Comparison of ENCODE assay signal across 9 mouse cellular contexts in genomic region chr19:37918515-37918932, GRCm38 (mm10).
A peak's percentile ranks its signal among the peaks of the same experiment; 100 is the strongest.
DNase-seq lines count a peak whose midpoint lies in the region; ATAC-seq lines count a peak whose summit lies in the region.
"Had no signal": no experiment of that assay in that cellular context is flagged by ENCODE, and none has a peak within 500 bp of the region (broad histone marks: within the 10 kb centered on the region; RNA-seq: fewer than 3 reads in every experiment).

No protein-coding gene starts in this region.

- ATAC-seq in forebrain, embryonic 14.5 days, result no peak
- ATAC-seq in forebrain, embryonic 13.5 days, result no peak
- ATAC-seq in heart, embryonic 16.5 days (replicated peaks; ENCODE audit: extremely low read depth, insufficient read depth, low FRiP score), result peak; percentile 84
- no peak for ATAC-seq in limb, embryonic 12.5 days (ENCODE audit: insufficient number of reproducible peaks, insufficient read depth, low FRiP score, low TSS enrichment, low read depth)
- no peak for ATAC-seq in cerebellum, adult (ENCODE audit: insufficient number of reproducible peaks, low FRiP score, low TSS enrichment)

- peak; percentile 51 for DNase-seq in forebrain, embryonic 14.5 days (ENCODE audit: low spot score)
- DNase-seq in adrenal gland, postnatal 14 days, result peak; percentile 32
- no peak for DNase-seq in frontal cortex, postnatal 14 days (ENCODE audit: low spot score in 2 of 2)
- no peak for DNase-seq in c-Kit-positive CD71-positive TER-119-positive erythroid progenitor cells, embryonic 14.5 days (ENCODE audit: low spot score)

- H3K4me2 ChIP-seq in forebrain, embryonic 14.5 days (ENCODE audit: low read length), result no peak overlapping the region
- H3K4me2 ChIP-seq in forebrain, embryonic 13.5 days, result no peak overlapping the region
- H3K4me2 ChIP-seq in heart, embryonic 16.5 days (ENCODE audit: low read depth, low read length), result no peak overlapping the region
- H3K4me2 ChIP-seq in limb, embryonic 12.5 days, result peak overlapping the region; percentile 15; the same call in 1 of the 2 replicates
- H3K4me2 ChIP-seq: midbrain, embryonic 12.5 days had no signal

- no peaks in the 10 kb centered on the region for H3K27me3 ChIP-seq in forebrain, embryonic 14.5 days (replicated peaks; ENCODE audit: control insufficient read depth, insufficient read depth, low read length)
- no peaks in the 10 kb centered on the region for H3K27me3 ChIP-seq in forebrain, embryonic 13.5 days
- H3K27me3 ChIP-seq in heart, embryonic 16.5 days (ENCODE audit: control insufficient read depth, insufficient read depth, low read length), result no peaks in the 10 kb centered on the region
- no peaks in the 10 kb centered on the region for H3K27me3 ChIP-seq in limb, embryonic 12.5 days

- no peak overlapping the region for H3K27ac ChIP-seq in forebrain, embryonic 14.5 days (ENCODE audit: low read depth, low read length)
- no peak overlapping the region for H3K27ac ChIP-seq in forebrain, embryonic 13.5 days
- H3K27ac ChIP-seq in heart, embryonic 16.5 days (ENCODE audit: low read length), result no peak overlapping the region
- peak overlapping the region; percentile 56 for H3K27ac ChIP-seq in limb, embryonic 12.5 days
- H3K27ac ChIP-seq: midbrain, embryonic 12.5 days had no signal

- no peaks in the 10 kb centered on the region for H3K36me3 ChIP-seq in forebrain, embryonic 14.5 days (ENCODE audit: control insufficient read depth, insufficient read depth, low read length)
- no peaks in the 10 kb centered on the region for H3K36me3 ChIP-seq in forebrain, embryonic 13.5 days (ENCODE audit: poor library complexity, severe bottlenecking)
- H3K36me3 ChIP-seq in heart, embryonic 16.5 days (ENCODE audit: control insufficient read depth, insufficient read depth), result no peaks in the 10 kb centered on the region
- no peaks in the 10 kb centered on the region for H3K36me3 ChIP-seq in limb, embryonic 12.5 days
- H3K36me3 ChIP-seq: midbrain, embryonic 12.5 days had no signal

- 35% methylated on average over 12 of the region's 12 CpGs for WGBS in forebrain, embryonic 14.5 days
- WGBS in forebrain, embryonic 13.5 days, result 42% methylated on average over 12 of the region's 12 CpGs
- WGBS in heart, embryonic 16.5 days, result 44% methylated on average over 12 of the region's 12 CpGs
- WGBS in limb, embryonic 12.5 days, result 28% methylated on average over 12 of the region's 12 CpGs

- no peaks in the 10 kb centered on the region for H3K4me1 ChIP-seq in forebrain, embryonic 14.5 days (ENCODE audit: control insufficient read depth, insufficient read depth, low read length)
- no peaks in the 10 kb centered on the region for H3K4me1 ChIP-seq in forebrain, embryonic 13.5 days
- H3K4me1 ChIP-seq in heart, embryonic 16.5 days (ENCODE audit: control insufficient read depth, insufficient read depth, low read length), result no peaks in the 10 kb centered on the region
- peaks cover 8% of the 10 kb centered on the region; the same call in 1 of the 2 replicates for H3K4me1 ChIP-seq in limb, embryonic 12.5 days (replicated peaks)
- H3K4me1 ChIP-seq: midbrain, embryonic 12.5 days had no signal

- no peak overlapping the region for H3K4me3 ChIP-seq in forebrain, embryonic 14.5 days (ENCODE audit: low read depth, low read length)
- H3K4me3 ChIP-seq in forebrain, embryonic 13.5 days, result no peak overlapping the region
- H3K4me3 ChIP-seq in heart, embryonic 16.5 days (ENCODE audit: low read length), result no peak overlapping the region
- no peak overlapping the region for H3K4me3 ChIP-seq in limb, embryonic 12.5 days (replicated peaks)
- H3K4me3 ChIP-seq: midbrain, embryonic 12.5 days had no signal

- no peaks in the 10 kb centered on the region for H3K9me3 ChIP-seq in forebrain, embryonic 14.5 days (replicated peaks; ENCODE audit: control insufficient read depth, low read length)
- no peaks in the 10 kb centered on the region for H3K9me3 ChIP-seq in forebrain, embryonic 13.5 days (replicated peaks)
- no peaks in the 10 kb centered on the region for H3K9me3 ChIP-seq in heart, embryonic 16.5 days (replicated peaks; ENCODE audit: control insufficient read depth, low read length)
- no peaks in the 10 kb centered on the region for H3K9me3 ChIP-seq in limb, embryonic 12.5 days
- H3K9me3 ChIP-seq: midbrain, embryonic 12.5 days had no signal

- no peak overlapping the region for H3K9ac ChIP-seq in forebrain, embryonic 14.5 days (ENCODE audit: low read length)
- no peak overlapping the region for H3K9ac ChIP-seq in forebrain, embryonic 13.5 days
- no peak overlapping the region for H3K9ac ChIP-seq in heart, embryonic 16.5 days (ENCODE audit: low read length)
- H3K9ac ChIP-seq in limb, embryonic 12.5 days (replicated peaks), result 0 out of 2 replicates have a peak overlapping the region, but pooled peaks have one; percentile 31
- H3K9ac ChIP-seq: midbrain, embryonic 12.5 days had no signal

Comparison
In these comparisons a context has a peak if more than half of its experiments do, and no peak if none do; other contexts are left out.
1. DNase-seq: peak in forebrain, embryonic 14.5 days (single experiment) and adrenal gland, postnatal 14 days (single experiment); none in frontal cortex, postnatal 14 days (0 of 2) and c-Kit-positive CD71-positive TER-119-positive erythroid progenitor cells, embryonic 14.5 days (single experiment).